Mouse (Mus musculus) E14TG2a.4 (cell line): Measurements from ENCODE around the gene Acsf3.

Source experiments
- H3K27me3 ChIP-seq: 2 replicates; pipeline ENCODE4 v1.6.1; 2014; ENCODE audit warnings: low read length, control low read depth; ENCODE audit not compliant: insufficient read depth
- H3K36me3 ChIP-seq: 2 replicates; pipeline ENCODE4 v1.6.1; 2014; ENCODE audit warnings: low read length, control low read depth; ENCODE audit not compliant: insufficient read depth
- H3K4me1 ChIP-seq: replicated peaks from 2 replicates; pipeline ENCODE4 v1.6.1; 2014; ENCODE audit warnings: low read depth, low read length, control low read depth
- H3K4me3 ChIP-seq: replicated peaks from 2 replicates; pipeline ENCODE4 v1.5.1; 2014; ENCODE audit warnings: mild to moderate bottlenecking, low read length
- H3K9me3 ChIP-seq: 2 replicates; pipeline ENCODE4 v1.6.1; 2014; ENCODE audit warnings: low read length, control low read depth
- CTCF ChIP-seq: conservative IDR thresholded peaks from 2 replicates; pipeline ENCODE4 v1.5.1; 2014; ENCODE audit warnings: low read length
- NANOG ChIP-seq: IDR thresholded peaks from 2 replicates; pipeline ENCODE4 v1.6.1; 2014; ENCODE audit warnings: borderline replicate concordance, low read length, mixed read lengths
- POU5F1 ChIP-seq: IDR thresholded peaks from 2 replicates; pipeline ENCODE4 v1.6.1; 2014; ENCODE audit warnings: low read length, borderline replicate concordance

Gene Acsf3

DNA sequence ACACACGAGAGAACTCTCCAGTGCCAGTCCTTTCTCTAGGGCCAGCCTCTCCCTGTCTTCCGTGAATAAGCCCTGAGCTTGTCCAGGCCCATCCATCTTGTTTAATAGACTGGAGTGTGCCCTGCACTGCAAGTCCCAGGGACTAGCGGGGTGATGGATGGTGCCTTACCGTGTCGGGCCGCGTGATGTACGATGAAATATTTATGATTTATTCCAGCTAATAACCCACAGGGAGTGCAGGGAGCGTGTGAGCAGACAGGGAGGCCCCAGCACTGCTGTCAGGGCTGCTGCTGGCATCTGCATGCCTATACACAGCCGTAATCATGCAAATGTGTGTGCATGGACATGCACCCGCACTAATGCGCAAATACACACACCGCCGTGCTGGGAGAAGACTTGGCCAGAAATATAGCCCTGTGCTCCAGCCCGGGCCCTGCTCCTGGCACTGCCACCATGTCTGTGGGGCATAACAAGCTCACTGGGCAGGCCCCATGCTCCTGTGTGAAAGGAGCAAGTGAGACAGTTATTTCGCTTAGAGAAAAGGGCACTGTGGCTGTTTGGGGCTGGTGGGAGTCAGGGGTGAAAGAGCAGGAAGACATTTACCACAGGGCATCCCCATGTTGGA, 36.7 kb downstream of the Acsf3 start:
- H3K4me1 ChIP-seq: peaks cover 14% of the 10 kb centered on the region
- H3K27me3 ChIP-seq: no peaks in the 10 kb centered on the region
- H3K9me3 ChIP-seq: no peaks in the 10 kb centered on the region
- TF ChIP-seq CTCF: no peak
- TF ChIP-seq POU5F1: no peak
- TF ChIP-seq NANOG: no peak
- peaks cover 35% of the 10 kb centered on the region for H3K36me3 ChIP-seq
- H3K4me3 ChIP-seq: no peak overlapping the region

DNA sequence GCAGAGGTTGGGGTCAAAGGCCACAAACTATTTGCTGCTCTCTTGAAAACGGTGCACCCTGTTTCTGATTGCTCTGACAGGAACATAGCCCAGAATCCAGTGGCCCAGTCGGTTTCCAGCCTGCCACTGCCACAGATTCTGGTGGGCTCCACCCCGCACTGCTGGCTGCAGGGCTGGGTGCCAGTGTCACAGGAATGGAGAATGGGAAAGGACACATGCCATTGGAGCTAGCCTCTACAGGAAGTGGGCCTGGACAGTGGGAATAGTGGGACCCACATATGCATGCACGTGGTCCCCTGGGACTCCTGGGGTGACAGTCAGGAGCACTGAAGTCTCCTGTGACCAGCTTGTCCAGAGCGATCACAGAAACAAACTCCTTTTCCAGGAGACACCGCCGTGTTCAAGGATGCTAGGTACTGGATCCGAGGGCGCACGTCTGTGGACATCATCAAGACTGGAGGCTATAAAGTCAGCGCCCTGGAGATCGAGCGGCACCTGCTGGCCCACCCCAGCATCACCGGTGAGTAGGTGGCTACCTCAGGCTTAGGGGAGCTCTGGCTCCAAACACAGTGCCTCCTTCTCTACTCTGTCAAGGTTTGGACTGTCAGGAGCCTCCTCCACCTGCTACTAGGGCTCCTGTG, 37.4 kb downstream of the Acsf3 start:
- peaks cover 42% of the 10 kb centered on the region for H3K36me3 ChIP-seq
- TF ChIP-seq POU5F1: no peak
- peak; percentile 28 for TF ChIP-seq CTCF
- H3K4me3 ChIP-seq: no peak overlapping the region
- peaks cover 14% of the 10 kb centered on the region for H3K4me1 ChIP-seq
- no peaks in the 10 kb centered on the region for H3K27me3 ChIP-seq
- H3K9me3 ChIP-seq: no peaks in the 10 kb centered on the region

DNA sequence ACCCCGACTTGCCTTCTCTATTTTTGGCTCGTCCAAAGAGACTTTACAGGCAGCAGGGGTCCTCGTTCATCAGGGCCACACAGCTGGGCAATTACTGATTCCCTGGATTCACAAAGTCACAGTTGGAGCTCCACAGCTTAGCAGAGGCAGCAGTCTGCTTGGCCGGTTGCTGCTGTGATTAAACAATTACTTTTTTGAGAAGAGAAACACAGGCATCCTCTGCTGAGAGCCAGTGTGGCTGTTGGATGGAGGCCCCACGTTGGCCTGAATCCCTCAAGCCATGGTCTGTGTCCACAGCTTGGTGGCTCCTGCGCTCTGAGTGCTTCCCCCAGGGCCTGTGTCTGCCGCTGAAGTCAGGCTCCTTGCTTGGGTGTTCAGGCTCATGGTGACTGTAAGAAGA, 39.3 kb downstream of the Acsf3 start:
- no peak for TF ChIP-seq CTCF
- TF ChIP-seq NANOG: no peak; the same call in 1 of the 2 replicates
- TF ChIP-seq POU5F1: no peak
- Histone ChIP-seq H3K4me1 (peaks cover 14% of the 10 kb centered on the region), H3K36me3 (peaks cover 46% of the 10 kb centered on the region), H3K9me3 (no peaks in the 10 kb centered on the region), H3K4me3 (no peak overlapping the region), H3K27me3 (no peaks in the 10 kb centered on the region)

DNA sequence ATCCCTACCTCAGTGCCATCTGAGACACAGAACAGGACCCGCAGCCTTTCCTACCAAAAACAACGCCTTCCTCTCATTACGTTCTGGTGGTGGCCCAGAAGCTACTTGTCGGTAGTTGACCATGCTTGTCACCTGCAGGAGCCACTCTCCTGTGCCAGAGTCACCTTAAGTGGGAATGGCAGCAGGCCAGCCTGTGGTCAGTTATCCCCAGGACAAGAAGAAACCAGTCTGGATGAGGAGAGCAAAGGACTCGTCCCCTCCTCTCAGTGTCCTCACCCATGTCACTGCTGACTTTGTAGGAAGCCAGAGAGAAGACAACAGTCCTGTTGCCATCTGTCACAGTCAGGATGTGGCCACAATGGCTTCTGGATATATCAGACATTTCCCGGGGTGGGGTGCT, 41.7 kb downstream of the Acsf3 start:
- H3K4me3 ChIP-seq: no peak overlapping the region
- H3K36me3 ChIP-seq: peaks cover 38% of the 10 kb centered on the region
- H3K4me1 ChIP-seq: peaks cover 14% of the 10 kb centered on the region
- no peaks in the 10 kb centered on the region for H3K9me3 ChIP-seq
- no peaks in the 10 kb centered on the region for H3K27me3 ChIP-seq
- TF ChIP-seq POU5F1 (no peak), CTCF (no peak), NANOG (no peak)

DNA sequence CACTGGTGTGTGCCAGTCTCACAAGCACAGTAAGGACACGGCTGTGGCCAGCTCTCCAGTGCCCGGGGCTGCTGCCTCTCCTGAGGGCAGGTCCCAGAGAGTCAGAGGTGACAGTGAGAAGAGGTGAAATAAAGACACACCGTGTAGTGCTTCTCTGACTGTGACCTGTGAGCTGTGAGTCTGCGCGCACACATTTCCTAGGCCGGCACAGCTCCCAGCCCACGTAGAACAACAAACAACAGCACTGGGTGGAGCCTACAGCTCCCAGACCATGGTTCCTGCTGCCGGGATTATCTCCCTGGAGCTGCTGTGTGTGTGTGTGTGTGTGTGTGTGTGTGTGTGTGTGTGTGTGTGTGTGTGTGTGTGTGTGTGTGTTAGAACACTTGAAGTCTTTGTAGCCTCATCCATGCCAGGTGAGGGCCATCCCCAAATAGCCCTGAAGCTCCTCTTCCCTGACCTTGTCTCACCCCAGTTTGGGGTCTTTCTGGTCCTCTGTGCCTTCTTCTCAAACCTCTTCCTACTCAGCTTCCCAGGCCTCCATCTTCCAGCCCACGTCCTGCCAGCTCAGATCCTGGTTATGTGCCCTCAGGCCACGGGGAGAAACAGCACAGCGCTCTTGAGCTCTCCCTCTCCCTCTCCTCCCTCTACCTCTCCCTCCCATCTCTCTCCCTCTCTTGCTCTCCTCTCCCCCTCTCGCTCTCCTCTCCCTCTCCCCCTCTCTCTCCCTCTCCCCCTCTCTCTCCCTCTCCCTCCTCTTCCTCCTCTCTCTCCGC, 42.6 kb downstream of the Acsf3 start:
- TF ChIP-seq NANOG (no peak), CTCF (no peak), POU5F1 (no peak)
- Histone ChIP-seq H3K9me3 (no peaks in the 10 kb centered on the region), H3K36me3 (peaks cover 35% of the 10 kb centered on the region), H3K27me3 (no peaks in the 10 kb centered on the region), H3K4me3 (no peak overlapping the region), H3K4me1 (peaks cover 14% of the 10 kb centered on the region)

DNA sequence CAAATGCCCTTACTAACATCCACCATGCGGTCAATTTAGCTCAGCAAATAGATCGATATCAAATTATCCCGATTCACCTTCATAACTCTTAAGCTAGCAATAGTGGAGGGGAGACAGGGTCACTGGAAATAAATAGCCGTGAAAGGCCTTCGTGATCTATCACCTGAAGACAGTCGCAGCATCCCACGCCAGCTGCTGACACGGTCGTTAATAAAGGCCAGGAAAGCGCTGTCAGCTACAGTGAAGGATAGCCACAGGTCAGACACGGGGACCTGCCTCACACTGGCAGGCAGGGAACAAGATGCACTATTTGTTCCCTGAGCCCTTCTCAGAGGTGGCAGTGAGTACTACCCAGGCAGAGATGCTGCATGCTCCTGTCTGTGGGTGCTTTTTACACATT, 44.5 kb downstream of the Acsf3 start:
- TF ChIP-seq NANOG (no peak), POU5F1 (no peak), CTCF (no peak)
- H3K9me3 ChIP-seq: no peaks in the 10 kb centered on the region
- H3K36me3 ChIP-seq: peaks cover 23% of the 10 kb centered on the region; the same call in 1 of the 2 replicates
- no peak overlapping the region for H3K4me3 ChIP-seq
- no peaks in the 10 kb centered on the region for H3K27me3 ChIP-seq
- H3K4me1 ChIP-seq: peaks cover 4% of the 10 kb centered on the region

DNA sequence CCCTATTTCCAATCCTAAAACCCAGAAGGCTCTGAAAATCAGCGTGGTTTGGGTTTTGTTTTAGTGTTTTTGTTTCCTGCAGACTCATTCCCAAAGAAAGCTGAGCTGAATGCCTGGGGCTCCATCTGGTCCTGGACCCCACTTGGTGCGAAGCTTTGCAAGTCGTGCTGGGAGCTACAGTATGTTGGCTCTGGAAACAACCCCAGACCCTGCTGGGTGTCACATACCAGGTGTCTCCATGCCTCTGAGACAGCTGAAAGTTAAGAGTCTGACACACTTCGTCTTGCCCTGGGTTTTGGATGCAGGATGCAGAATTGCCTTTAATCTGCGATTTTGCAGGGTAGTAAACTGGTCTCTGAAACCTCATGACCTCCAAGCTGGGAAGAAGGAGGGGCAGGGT, 49.3 kb downstream of the Acsf3 start:
- no peaks in the 10 kb centered on the region for H3K36me3 ChIP-seq
- TF ChIP-seq POU5F1 (no peak), NANOG (no peak), CTCF (no peak)
- peaks cover 3% of the 10 kb centered on the region; the same call in 1 of the 2 replicates for H3K27me3 ChIP-seq

DNA sequence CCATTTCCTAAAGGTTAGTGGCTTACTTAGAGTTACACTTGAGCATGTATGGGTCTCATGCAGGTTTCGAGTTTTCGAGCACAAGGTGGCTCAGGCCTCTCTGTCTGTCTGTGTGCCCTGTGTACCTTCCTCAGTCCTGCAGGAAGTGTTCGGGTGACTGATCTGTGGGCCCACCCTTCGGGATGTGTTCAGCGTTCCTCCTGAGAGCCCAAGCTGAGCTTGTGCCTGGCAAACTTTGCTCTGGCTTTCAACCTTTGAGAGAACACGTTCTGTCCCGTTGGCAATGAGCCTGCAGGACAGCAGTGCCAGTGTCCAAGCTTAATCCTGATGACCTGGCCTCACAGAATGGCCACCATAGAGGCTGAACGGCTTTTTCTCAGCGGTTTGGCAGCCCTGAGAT, 49.7 kb downstream of the Acsf3 start:
- H3K4me3 ChIP-seq: no peak overlapping the region
- no peaks in the 10 kb centered on the region for H3K4me1 ChIP-seq
- TF ChIP-seq NANOG (no peak), POU5F1 (no peak), CTCF (no peak)
- peaks cover 3% of the 10 kb centered on the region; the same call in 1 of the 2 replicates for H3K27me3 ChIP-seq
- no peaks in the 10 kb centered on the region for H3K36me3 ChIP-seq
- no peaks in the 10 kb centered on the region for H3K9me3 ChIP-seq

More for the DNA sequence above, 49.3 kb downstream of the Acsf3 start:
- H3K9me3 ChIP-seq: no peaks in the 10 kb centered on the region
- no peaks in the 10 kb centered on the region for H3K4me1 ChIP-seq
- no peak overlapping the region for H3K4me3 ChIP-seq
